Mouse (Mus musculus): Measurements from ENCODE around the gene Gm7102. TPM values are rescaled to one million over a fixed set of nuclear protein-coding genes. Genes with fewer than 3 reads are reported as not detected.
A peak's percentile ranks its signal among the peaks of the same experiment; 100 is the strongest.

Gene Gm7102
- polyA plus RNA-seq, 1 experiment = 0.07 TPM

DNA sequence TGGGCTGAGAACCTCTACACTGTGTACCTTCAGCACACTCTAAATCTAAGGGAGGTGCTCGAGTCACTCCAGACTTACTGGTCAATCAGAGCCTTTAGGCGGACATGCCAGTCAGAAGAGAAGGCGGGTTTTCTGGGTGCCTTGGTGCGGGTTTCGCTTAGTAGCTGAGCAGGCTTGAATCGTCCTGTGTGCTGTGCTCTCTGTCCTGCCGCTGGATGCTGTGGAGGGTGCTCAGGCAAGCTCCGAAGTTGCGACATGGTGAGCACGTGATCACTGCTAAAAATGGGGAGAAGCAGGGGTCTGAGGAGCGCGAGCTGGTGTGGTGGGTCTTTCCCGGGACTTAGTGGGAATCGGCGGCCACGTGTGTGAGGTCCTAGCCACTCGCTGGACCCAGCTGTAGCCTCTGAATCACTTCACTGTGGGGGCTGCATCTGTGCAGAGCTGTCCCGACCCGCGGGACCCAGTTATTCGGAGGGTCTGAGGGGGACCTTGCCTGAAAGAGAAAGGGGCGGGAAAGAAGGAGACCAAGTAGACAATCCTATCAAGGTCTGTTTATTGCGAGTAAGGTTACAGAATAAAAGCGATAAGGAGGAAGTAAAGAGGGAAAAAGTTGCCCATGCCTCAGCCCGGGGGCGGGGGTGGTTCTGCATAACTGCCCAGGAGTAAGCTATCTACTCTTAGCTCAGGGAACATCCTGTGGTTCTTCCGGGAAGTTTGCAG is 24.2 kb downstream of the Gm7102 start:
- 6% methylated on average over 27 of the region's 27 CpGs for WGBS

DNA sequence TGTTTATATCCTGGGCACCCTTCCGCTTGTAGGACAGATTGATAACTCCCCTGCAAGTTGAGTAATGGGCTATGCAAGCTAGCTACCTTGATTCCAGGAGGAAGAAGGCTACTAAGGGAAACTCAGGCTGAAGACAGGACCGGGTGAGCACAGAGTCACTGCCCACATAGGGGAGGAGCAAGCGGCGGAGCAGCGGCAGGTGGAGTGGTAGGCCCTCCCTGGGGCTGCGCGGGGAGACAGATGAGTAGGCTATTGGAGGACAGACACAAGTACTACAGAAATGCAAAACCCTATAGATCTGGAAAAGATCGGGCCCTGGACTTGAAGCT is 24.8 kb downstream of the Gm7102 start:
- Histone ChIP-seq H3K4me3 (replicated peaks; ENCODE audit: insufficient read depth, low read depth, low read length) (peak overlapping the region; percentile 41), H3K4me1 (ENCODE audit: control insufficient read depth, insufficient read depth, low read length) (no peaks in the 10 kb centered on the region; the same call in 1 of the 2 replicates), H3K27me3 (ENCODE audit: control insufficient read depth, insufficient read depth, low read length) (no peaks in the 10 kb centered on the region), H3K27ac (ENCODE audit: insufficient read depth, low read length) (no peak overlapping the region)
- TF ChIP-seq CTCF (IDR thresholded peaks at IDR 0.05; ENCODE audit: borderline replicate concordance, insufficient read depth, low read depth, low read length) = no peak
- TF ChIP-seq POLR2A (IDR thresholded peaks at IDR 0.05; ENCODE audit: borderline replicate concordance, insufficient read depth, low read length) = no peak
- WGBS = 9% methylated on average over 8 of the region's 8 CpGs
- no peak for DNase-seq

More for the DNA sequence above, 24.2 kb downstream of the Gm7102 start:
- Histone ChIP-seq H3K4me3 (replicated peaks; ENCODE audit: insufficient read depth, low read depth, low read length) (peak overlapping the region; percentile 41), H3K27me3 (ENCODE audit: control insufficient read depth, insufficient read depth, low read length) (no peaks in the 10 kb centered on the region), H3K4me1 (ENCODE audit: control insufficient read depth, insufficient read depth, low read length) (no peaks in the 10 kb centered on the region; the same call in 1 of the 2 replicates), H3K27ac (ENCODE audit: insufficient read depth, low read length) (no peak overlapping the region)
- DNase-seq = no peak
- no peak for TF ChIP-seq CTCF (IDR thresholded peaks at IDR 0.05; ENCODE audit: borderline replicate concordance, insufficient read depth, low read depth, low read length)
- no peak for TF ChIP-seq POLR2A (IDR thresholded peaks at IDR 0.05; ENCODE audit: borderline replicate concordance, insufficient read depth, low read length)

DNA sequence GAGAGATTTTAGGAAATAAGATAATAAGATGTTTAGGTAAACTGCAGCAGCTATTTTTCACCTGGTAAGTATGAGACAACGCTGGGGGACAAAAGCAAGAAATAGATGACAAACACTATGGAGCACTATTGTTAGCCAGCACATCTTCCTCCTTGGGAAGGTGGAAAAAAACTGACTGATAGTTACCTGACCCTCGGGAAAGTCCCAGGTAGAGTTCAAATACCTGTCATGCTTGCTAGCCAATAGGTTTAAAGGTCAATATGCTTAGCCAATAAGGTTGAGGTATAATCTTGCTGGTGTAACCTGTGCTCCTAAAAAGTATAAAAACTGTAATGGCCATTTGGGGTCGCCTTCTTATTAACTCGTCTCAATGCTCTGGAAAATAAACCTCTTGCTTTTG is 34.8 kb downstream of the Gm7102 start:
- Histone ChIP-seq H3K27me3 (ENCODE audit: control insufficient read depth, insufficient read depth, low read length) (no peaks in the 10 kb centered on the region), H3K4me1 (ENCODE audit: control insufficient read depth, insufficient read depth, low read length) (no peaks in the 10 kb centered on the region; the same call in 1 of the 2 replicates), H3K4me3 (replicated peaks; ENCODE audit: insufficient read depth, low read depth, low read length) (peak overlapping the region; percentile 98), H3K27ac (ENCODE audit: insufficient read depth, low read length) (no peak overlapping the region)
- no peak for TF ChIP-seq POLR2A (IDR thresholded peaks at IDR 0.05; ENCODE audit: borderline replicate concordance, insufficient read depth, low read length)
- TF ChIP-seq CTCF (IDR thresholded peaks at IDR 0.05; ENCODE audit: borderline replicate concordance, insufficient read depth, low read depth, low read length) = no peak
- DNase-seq = no peak
- whole genome bisulfite sequencing = 29% methylated on average over 4 of the region's 4 CpGs

DNA sequence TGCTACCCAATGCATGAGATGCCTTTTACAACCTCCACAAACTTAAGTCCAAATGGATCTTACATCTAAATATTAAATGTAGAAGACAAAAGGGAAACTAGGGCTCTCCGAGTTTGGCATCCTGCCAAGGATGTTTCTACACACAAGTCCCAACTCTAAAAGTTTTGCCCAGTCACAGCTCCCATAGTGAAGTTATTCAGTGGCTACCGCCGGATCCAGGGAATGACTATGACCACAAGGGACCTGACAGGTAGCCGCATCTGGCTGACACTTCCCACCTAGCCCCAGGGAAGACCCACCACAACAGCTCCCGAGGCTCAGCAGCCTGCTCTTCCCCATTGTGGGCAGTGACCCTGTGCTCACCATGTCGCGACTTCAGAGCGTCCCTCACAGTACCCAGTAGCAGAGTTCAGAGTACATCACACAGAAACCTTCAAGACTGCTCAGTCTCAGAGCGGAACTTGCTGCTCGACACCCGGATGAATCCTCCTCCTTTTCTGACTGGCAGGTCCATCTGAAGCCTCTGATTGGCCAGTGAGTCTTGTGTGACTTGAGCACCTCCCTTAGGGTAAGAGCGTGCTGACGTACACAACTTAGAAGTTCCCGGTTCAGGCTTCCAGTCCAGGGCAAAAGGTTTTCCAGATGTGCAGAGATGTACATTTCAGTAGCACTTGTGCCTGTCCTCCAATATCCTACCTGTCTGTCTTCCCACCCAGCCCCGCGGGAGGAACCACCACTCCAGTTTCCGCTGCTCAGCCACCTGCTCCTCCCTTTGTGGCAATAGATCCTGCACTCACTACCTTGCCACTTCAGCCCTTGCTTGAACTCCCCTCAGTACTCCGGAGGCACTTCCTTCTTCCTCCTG is 35.5 kb downstream of the Gm7102 start, which contains the start of gene Zfp950:
Gene Zfp950, minus strand, starts transcription at position 499 of the 865 bp plus-strand sequence.
- WGBS = under 1% methylated on average over 18 of the region's 18 CpGs
- Histone ChIP-seq H3K4me1 (ENCODE audit: control insufficient read depth, insufficient read depth, low read length) (no peaks in the 10 kb centered on the region; the same call in 1 of the 2 replicates), H3K4me3 (replicated peaks; ENCODE audit: insufficient read depth, low read depth, low read length) (peak within 1 kb of the TSS; percentile 98), H3K27ac (ENCODE audit: insufficient read depth, low read length) (no peak within 1 kb of the TSS), H3K27me3 (ENCODE audit: control insufficient read depth, insufficient read depth, low read length) (no peaks in the 10 kb centered on the region)
- DNase-seq = peak; percentile 81 to 89
- TF ChIP-seq CTCF (IDR thresholded peaks at IDR 0.05; ENCODE audit: borderline replicate concordance, insufficient read depth, low read depth, low read length) = no peak
- peak; percentile 67; the same call in 1 of the 2 replicates for TF ChIP-seq POLR2A (IDR thresholded peaks at IDR 0.05; ENCODE audit: borderline replicate concordance, insufficient read depth, low read length)

DNA sequence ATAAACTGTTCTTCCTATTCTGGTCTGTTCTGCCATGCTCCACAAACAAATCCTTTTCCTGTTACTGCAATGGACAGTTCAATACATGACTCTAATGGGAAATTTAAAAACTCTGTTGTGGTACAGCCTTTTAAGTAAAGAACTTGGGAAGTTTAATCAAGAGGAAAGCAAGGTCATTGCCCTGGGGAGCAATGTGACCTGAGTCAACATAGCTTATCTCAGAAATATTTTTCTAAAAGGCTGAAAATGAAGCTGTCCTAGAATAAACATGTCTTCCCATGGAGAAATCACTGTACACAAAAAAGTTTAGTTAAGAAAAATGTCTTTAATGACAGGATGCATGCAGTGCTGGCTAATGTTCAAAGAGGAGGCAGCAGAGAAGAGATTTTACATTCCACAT is 37.5 kb downstream of the Gm7102 start:
- H3K4me3 ChIP-seq (replicated peaks; ENCODE audit: insufficient read depth, low read depth, low read length) = no peak overlapping the region
- no peak overlapping the region for H3K27ac ChIP-seq (ENCODE audit: insufficient read depth, low read length)
- no peak for DNase-seq
- no peaks in the 10 kb centered on the region; the same call in 1 of the 2 replicates for H3K4me1 ChIP-seq (ENCODE audit: control insufficient read depth, insufficient read depth, low read length)
- TF ChIP-seq POLR2A (IDR thresholded peaks at IDR 0.05; ENCODE audit: borderline replicate concordance, insufficient read depth, low read length) = no peak
- H3K27me3 ChIP-seq (ENCODE audit: control insufficient read depth, insufficient read depth, low read length) = no peaks in the 10 kb centered on the region; the same call in 1 of the 2 replicates

DNA sequence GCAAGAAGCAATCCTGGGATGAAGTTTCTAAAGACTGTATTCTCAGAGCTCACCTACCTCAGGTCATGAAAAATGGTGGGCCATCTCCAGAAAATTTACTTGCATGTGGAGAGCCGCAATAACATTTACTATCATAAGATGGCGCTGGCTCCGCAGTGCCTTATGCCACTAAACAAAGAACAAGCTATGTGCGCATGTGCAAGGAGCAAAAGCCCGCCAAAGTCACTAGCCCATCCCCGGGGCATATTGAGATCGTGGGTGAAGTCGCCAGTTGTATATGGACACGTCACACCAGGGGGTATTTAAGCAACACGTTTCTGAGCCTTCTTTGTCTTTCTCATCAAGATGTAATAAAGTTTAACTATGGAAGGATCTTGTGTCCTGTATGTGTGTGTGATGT is 45.0 kb downstream of the Gm7102 start:
- no peak overlapping the region for H3K27ac ChIP-seq (ENCODE audit: insufficient read depth, low read length)
- 90% methylated on average over 10 of the region's 10 CpGs for WGBS

More for the DNA sequence above, 45.0 kb downstream of the Gm7102 start:
- Histone ChIP-seq H3K4me3 (replicated peaks; ENCODE audit: insufficient read depth, low read depth, low read length) (no peak overlapping the region), H3K4me1 (ENCODE audit: control insufficient read depth, insufficient read depth, low read length) (no peaks in the 10 kb centered on the region), H3K27me3 (ENCODE audit: control insufficient read depth, insufficient read depth, low read length) (no peaks in the 10 kb centered on the region; the same call in 1 of the 2 replicates)
- TF ChIP-seq CTCF (IDR thresholded peaks at IDR 0.05; ENCODE audit: borderline replicate concordance, insufficient read depth, low read depth, low read length) (no peak), POLR2A (IDR thresholded peaks at IDR 0.05; ENCODE audit: borderline replicate concordance, insufficient read depth, low read length) (no peak)
- DNase-seq = no peak

Other genes starting within 250 kb of the Gm7102 start
- 28.6 and 29.8 TPM in 2 replicates for gene Zfp950, start 35.5 kb downstream of the Gm7102 start, polyA plus RNA-seq (2012; rRNA removed)
- gene Gm6020, start 7.6 kb upstream of the Gm7102 start, polyA plus RNA-seq (2012; rRNA removed) = not detected in 2 replicates
- gene Csf2ra, start 52.1 kb upstream of the Gm7102 start, polyA plus RNA-seq (2012; rRNA removed) = 94.3 and 103 TPM in 2 replicates
- not detected in 2 replicates for gene Gm21060, start 120.8 kb upstream of the Gm7102 start, polyA plus RNA-seq (2012; rRNA removed)